In the genomic region with DNA sequence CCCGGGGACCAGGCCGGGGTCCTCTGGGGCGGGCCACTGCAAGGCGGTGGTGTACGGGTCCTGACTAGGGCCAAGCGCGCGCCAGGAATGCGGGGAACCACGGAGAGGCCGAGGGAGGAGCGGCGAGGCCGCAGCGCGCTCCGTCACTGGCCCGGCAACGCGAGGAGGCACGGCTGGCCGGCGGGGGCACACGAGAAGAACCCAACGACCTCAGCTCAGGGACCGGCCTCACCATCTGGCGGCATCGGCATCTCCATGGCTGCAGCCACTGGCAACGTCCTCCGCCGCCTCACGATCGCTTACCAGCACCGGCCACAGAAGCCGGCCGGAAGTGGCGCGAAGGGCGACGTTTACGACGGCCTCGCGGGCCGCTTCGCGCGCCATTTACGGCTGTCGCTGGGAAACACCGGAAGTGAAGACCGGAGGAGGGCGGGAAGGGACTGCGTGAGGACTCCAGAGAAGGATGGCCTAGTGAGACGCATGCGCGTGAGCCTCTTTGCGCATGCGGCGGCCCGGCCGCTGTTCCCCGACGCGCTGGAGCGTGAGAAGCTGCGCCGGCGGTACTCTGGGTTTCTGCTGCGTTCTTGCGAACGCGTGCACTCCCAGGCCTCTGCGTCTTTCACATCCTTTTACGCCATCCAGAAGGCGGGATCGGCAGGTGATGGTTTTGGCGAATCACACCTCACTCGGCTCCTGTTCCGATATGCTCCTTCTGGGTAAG, we compare ENCODE assay signal across 8 mouse cellular contexts. TPM values are rescaled to one million over a fixed set of nuclear protein-coding genes. Genes with fewer than 3 reads are reported as not detected.
A peak's percentile ranks its signal among the peaks of the same experiment; 100 is the strongest.
DNase-seq lines count a peak whose midpoint lies in the region; ATAC-seq and TF ChIP-seq lines count a peak whose summit lies in the region.

A gene (minus strand): TSS at position 401 of the 721 bp plus-strand sequence.

- ATAC-seq in activated CD4-positive, CD25-positive, alpha-beta regulatory T cell, adult 4 months = peak; percentile 92

- no peaks in the 10 kb centered on the region for H3K9me3 ChIP-seq in megakaryocyte, embryonic 14.5 days

- peaks cover 55% of the 10 kb centered on the region for H3K36me3 ChIP-seq in megakaryocyte, embryonic 14.5 days (replicated peaks; ENCODE audit: low read length)

- peak within 1 kb of the TSS; percentile 84 for H3K27ac ChIP-seq in cortical plate, adult 2 months (ENCODE audit: insufficient read depth, low read length)

- peak within 1 kb of the TSS; percentile 49 for H3K4me3 ChIP-seq in cortical plate, adult 2 months (ENCODE audit: insufficient read depth, low read length)
- peak within 1 kb of the TSS; percentile 99 for H3K4me3 ChIP-seq in megakaryocyte, embryonic 14.5 days (replicated peaks)

- TF ChIP-seq POLR2A in cortical plate, adult 2 months (IDR thresholded peaks at IDR 0.05; ENCODE audit: extremely low read depth, insufficient read depth, low read length) = peak; percentile 71

- no peak for TF ChIP-seq CTCF in cortical plate, adult 2 months (IDR thresholded peaks at IDR 0.05; ENCODE audit: extremely low read depth, insufficient read depth, low read length)

- peaks cover 4% of the 10 kb centered on the region; the same call in 1 of the 2 replicates for H3K4me1 ChIP-seq in cortical plate, adult 2 months (ENCODE audit: control insufficient read depth, insufficient read depth, low read length)
- H3K4me1 ChIP-seq in megakaryocyte, embryonic 14.5 days = peaks cover 57% of the 10 kb centered on the region

- peak; percentile 93 to 95 for DNase-seq in gastrocnemius, adult 8-10 months (ENCODE audit: low spot score in 2 of 2)
- DNase-seq in hindlimb bud, embryonic 11.5 days (ENCODE audit: extremely low spot score, low read depth, low spot score) = peak; percentile 96
- DNase-seq in left cerebral cortex, adult 8-10 months (ENCODE audit: low spot score in 2 of 2) = peak; percentile 91 to 98
- peak; percentile 98 to 99 for DNase-seq in right cerebral cortex, postnatal 10 days (ENCODE audit: low spot score in 2 of 2)
- peak; percentile 90 for DNase-seq in urinary bladder, postnatal 25 days (ENCODE audit: low spot score)

- H3K27me3 ChIP-seq in megakaryocyte, embryonic 14.5 days (replicated peaks) = no peaks in the 10 kb centered on the region

RNA-seq across cellular contexts. Expression of the gene that starts here (rescaled TPM):
- 10 to 100 TPM; 52.7 to 65.0 TPM for polyA plus RNA-seq in activated CD4-positive, CD25-positive, alpha-beta regulatory T cell, adult 4 months (2017; shearing (Covaris generic))
- 44.0 and 47.3 TPM in 2 replicates for polyA plus RNA-seq in cortical plate, adult 2 months (2012; rRNA removed)
- total RNA-seq in gastrocnemius, adult 8-10 months (2022) = 10 to 100 TPM; 23.3 to 28.2 (median 25.7) TPM
- 10 to 100 TPM; 63.2 to 75.2 (median 67.6) TPM for total RNA-seq in left cerebral cortex, adult 8-10 months (2022)
- polyA plus RNA-seq in megakaryocyte, embryonic 14.5 days (2012; ENCODE audit: insufficient read depth, low replicate concordance) = 85.3 and 112 TPM in 2 replicates

Comparison
In these comparisons a context has a peak if more than half of its experiments do, and no peak if none do; other contexts are left out.
1. Peak in every context shown above with its lines: DNase-seq, ATAC-seq, H3K4me3 ChIP-seq and H3K27ac ChIP-seq.